Mouse (Mus musculus): ENCODE results near the gene Mmp11.

DNA sequence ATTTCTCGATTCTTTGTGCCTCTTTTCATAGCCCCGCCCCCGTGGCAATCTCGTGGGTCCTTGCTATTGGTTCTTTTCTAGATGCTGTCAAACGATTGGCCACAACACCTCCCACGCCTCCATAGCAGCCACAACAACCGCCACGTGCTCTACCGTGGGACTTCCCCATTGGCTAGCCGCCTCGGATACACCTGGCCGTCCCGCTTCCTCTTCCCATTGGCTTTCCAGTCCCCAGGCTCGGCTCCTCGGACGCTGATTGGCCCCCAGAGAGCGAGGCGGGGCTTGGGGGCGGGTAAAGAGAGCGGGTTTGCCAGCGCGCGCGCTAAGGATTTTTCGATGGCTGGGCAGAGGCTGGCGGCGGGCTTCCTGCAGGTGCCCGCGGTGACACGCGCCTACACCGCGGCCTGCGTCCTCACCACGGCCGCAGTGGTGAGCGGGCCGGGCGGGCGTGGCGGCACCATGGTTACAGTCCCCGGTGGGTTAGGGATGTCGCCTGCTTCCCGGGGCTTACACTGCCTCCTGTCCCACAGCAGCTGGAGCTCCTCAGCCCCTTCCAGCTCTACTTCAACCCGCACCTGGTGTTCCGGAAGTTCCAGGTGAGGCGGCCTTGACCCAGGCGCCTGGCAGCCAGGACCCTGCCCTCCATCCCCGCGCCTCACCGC lies 43.1 kb downstream of the Mmp11 start, which contains the start of gene Derl3:
- TF ChIP-seq POLR2A (IDR thresholded peaks at IDR 0.05; ENCODE audit: control insufficient read depth, extremely low read depth, insufficient read depth, low read length, poor library complexity) (no peak), CTCF (IDR thresholded peaks at IDR 0.05; ENCODE audit: borderline replicate concordance, control insufficient read depth, extremely low read depth, insufficient read depth, low read length, poor library complexity) (no peak)
